Mouse (Mus musculus) bone marrow, adult 2 months (tissue): ENCODE data around the gene Ccdc74a.

Source experiments
- CTCF ChIP-seq: fragments of 200-500 bp; IDR thresholded peaks from 2 replicates; pipeline ENCODE4 v1.5.1; 2011; ENCODE audit warnings: low read length, control low read depth; ENCODE audit not compliant: control insufficient read depth, insufficient read depth
- POLR2A ChIP-seq: fragments of 200-500 bp; IDR thresholded peaks from 2 replicates; pipeline ENCODE4 v1.6.1; 2011; ENCODE audit warnings: low read depth, mild to moderate bottlenecking, control low read depth, low read length, borderline replicate concordance; ENCODE audit not compliant: control insufficient read depth

- TF ChIP-seq CTCF (no peak), POLR2A (no peak)
Measured at GRCm38 (mm10) chr16:17616212-17616611, 30.1 kb upstream of the Ccdc74a start.
